Mouse (Mus musculus): ENCODE results near the gene Ceacam9.

DNA sequence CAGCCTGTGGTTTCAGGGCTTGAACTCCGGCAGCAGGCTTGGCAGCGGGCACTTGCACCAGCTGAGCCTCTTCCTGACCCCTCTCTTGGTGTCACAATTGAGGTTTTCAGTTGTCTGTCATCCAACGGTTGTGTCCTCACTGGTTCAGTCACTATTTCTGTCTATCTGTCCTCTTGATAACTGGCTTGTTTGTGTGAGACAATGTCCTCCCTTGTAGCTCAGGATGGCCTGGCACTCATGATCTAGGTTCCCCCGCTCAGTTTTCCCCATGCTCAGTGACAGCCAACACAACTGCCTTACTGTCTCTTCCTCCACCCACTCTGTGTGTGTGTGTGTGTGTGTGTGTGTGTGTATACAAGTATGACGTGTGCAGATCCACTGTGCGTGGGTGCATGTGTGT is 25.9 kb downstream of the Ceacam9 start:
- no peak for TF ChIP-seq CTCF (IDR thresholded peaks at IDR 0.05; ENCODE audit: borderline replicate concordance, control insufficient read depth, extremely low read depth, insufficient read depth, low read length, poor library complexity)
- no peak for TF ChIP-seq POLR2A (IDR thresholded peaks at IDR 0.05; ENCODE audit: control insufficient read depth, extremely low read depth, insufficient read depth, low read length, poor library complexity)

Measured in thymus, adult 2 months (tissue).